15 mouse cellular contexts compared by ENCODE assay signal in the genomic region with DNA sequence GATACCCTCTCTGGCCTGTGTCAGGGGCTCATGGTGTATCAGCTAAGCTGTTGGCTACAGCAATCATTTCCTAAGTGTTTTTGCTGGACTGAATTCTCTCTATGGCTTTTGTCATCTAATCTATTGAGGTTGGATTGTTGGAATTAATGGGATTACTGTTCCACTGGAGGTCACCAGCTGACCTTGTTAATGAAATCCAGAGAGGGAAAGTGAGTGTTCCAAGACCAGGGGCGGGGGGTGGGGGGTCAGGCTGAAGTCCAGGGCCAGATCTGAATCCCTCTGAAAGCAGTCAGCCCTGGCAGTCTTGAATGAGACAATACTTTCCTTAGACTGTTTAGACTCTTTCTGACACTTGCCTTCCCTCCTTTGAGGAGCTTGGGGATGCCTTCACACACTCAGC.
"Had no signal": no experiment of that assay in that cellular context is flagged by ENCODE, and none has a peak within 500 bp of the region (broad histone marks: within the 10 kb centered on the region; RNA-seq: fewer than 3 reads in every experiment).

No protein-coding gene starts in this region.

- H3K4me3 ChIP-seq: kidney, embryonic 15.5 days; left cerebral cortex, adult 2 months; limb, embryonic 10.5 days; liver, embryonic 15.5 days; neural tube, embryonic 13.5 days; stomach, embryonic 15.5 days had no signal

- H3K36me3 ChIP-seq: kidney, embryonic 15.5 days; limb, embryonic 10.5 days; liver, embryonic 15.5 days; neural tube, embryonic 13.5 days; stomach, embryonic 15.5 days had no signal

- H3K27ac ChIP-seq: kidney, embryonic 15.5 days; left cerebral cortex, adult 2 months; limb, embryonic 10.5 days; liver, embryonic 15.5 days; neural tube, embryonic 13.5 days; stomach, embryonic 15.5 days had no signal

- H3K27me3 ChIP-seq: kidney, embryonic 15.5 days; liver, embryonic 15.5 days; stomach, embryonic 15.5 days had no signal

- H3K4me2 ChIP-seq: kidney, embryonic 15.5 days; liver, embryonic 11.5 days; liver, embryonic 15.5 days; lung, embryonic 14.5 days; neural tube, embryonic 13.5 days; stomach, embryonic 15.5 days had no signal

- H3K4me1 ChIP-seq: liver, embryonic 15.5 days; stomach, embryonic 15.5 days had no signal

- H3K9ac ChIP-seq: kidney, embryonic 15.5 days; liver, embryonic 15.5 days; lung, embryonic 14.5 days; neural tube, embryonic 13.5 days; stomach, embryonic 15.5 days had no signal

- DNase-seq: kidney, adult 2 months; kidney, postnatal 14 days; lung, embryonic 14.5 days; lung, postnatal 14 days; midbrain, embryonic 14.5 days; right cerebral cortex, adult 18-20 months; right cerebral cortex, postnatal 25 days; thymus, postnatal 36 days had no signal

- H3K9me3 ChIP-seq: kidney, embryonic 15.5 days; limb, embryonic 10.5 days; liver, embryonic 15.5 days; neural tube, embryonic 13.5 days; stomach, embryonic 15.5 days had no signal
